Mouse (Mus musculus): ENCODE measurements around the gene Actn1. TPM values are rescaled to one million over a fixed set of nuclear protein-coding genes. Genes with fewer than 3 reads are reported as not detected.

Gene Actn1
- polyA plus RNA-seq, 1 experiment from 2014 or later, result 8.9 TPM

GRCm38 (mm10) chr12:80220260-80221038, 39.7 kb downstream of the Actn1 start:
- Histone ChIP-seq H3K9ac (replicated peaks) (no peak overlapping the region), H3K27me3 (no peaks in the 10 kb centered on the region), H3K36me3 (no peaks in the 10 kb centered on the region), H3K9me3 (no peaks in the 10 kb centered on the region), H3K4me3 (no peak overlapping the region), H3K4me1 (peaks cover 11% of the 10 kb centered on the region), H3K27ac (replicated peaks) (no peak overlapping the region), H3K4me2 (replicated peaks) (no peak overlapping the region)
- WGBS, result 92% methylated on average over 14 of the region's 14 CpGs
- ATAC-seq (replicated peaks), result no peak

GRCm38 (mm10) chr12:80218784-80219183, 41.4 kb downstream of the Actn1 start:
- H3K9ac ChIP-seq (replicated peaks), result no peak overlapping the region
- H3K4me2 ChIP-seq (replicated peaks), result no peak overlapping the region
- H3K27ac ChIP-seq (replicated peaks), result no peak overlapping the region
- H3K27me3 ChIP-seq, result no peaks in the 10 kb centered on the region
- 72% methylated on average over 3 of the region's 3 CpGs for WGBS
- no peaks in the 10 kb centered on the region for H3K9me3 ChIP-seq
- no peak for ATAC-seq (replicated peaks)
- H3K36me3 ChIP-seq, result no peaks in the 10 kb centered on the region
- H3K4me3 ChIP-seq, result no peak overlapping the region
- H3K4me1 ChIP-seq, result peaks cover 6% of the 10 kb centered on the region

DNA sequence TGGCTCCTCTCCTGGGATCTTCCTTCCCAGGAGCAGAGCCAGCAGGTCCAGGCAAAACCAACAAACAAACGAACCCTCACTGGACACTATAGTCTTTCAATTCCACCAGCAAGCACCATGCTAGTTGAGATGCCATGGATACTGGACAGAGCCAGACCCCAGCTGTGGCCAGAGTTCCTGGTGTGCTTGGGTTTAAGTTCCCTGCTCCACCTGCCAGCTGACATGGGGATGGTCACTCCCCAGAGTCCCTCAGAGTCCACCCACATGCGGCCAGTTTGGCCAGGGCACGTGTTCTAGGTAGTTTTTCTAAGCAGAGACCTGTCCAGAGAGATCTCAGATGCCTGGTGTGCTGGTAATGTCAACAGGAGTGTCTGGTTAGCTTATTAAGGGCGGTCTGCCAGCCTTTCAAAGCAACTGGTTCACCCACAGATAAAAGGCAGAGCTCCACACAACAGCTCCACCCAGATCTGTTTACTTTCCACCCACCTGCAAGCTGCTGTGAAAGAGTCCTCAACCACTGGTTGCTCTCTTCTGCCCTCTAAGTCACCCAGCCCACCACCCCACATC, 42.0 kb downstream of the Actn1 start:
- H3K4me3 ChIP-seq, result no peak overlapping the region
- no peaks in the 10 kb centered on the region for H3K27me3 ChIP-seq
- no peak overlapping the region for H3K27ac ChIP-seq (replicated peaks)
- no peak for ATAC-seq (replicated peaks)
- H3K36me3 ChIP-seq, result no peaks in the 10 kb centered on the region
- H3K4me2 ChIP-seq (replicated peaks), result no peak overlapping the region
- no peaks in the 10 kb centered on the region for H3K4me1 ChIP-seq
- 87% methylated on average over 4 of the region's 4 CpGs for WGBS
- no peaks in the 10 kb centered on the region for H3K9me3 ChIP-seq
- H3K9ac ChIP-seq (replicated peaks), result no peak overlapping the region

- H3K27ac ChIP-seq (replicated peaks), result no peak overlapping the region
- H3K4me1 ChIP-seq, result no peaks in the 10 kb centered on the region
- 63% methylated on average over 3 of the region's 3 CpGs for WGBS
- no peaks in the 10 kb centered on the region for H3K9me3 ChIP-seq
- H3K4me3 ChIP-seq, result no peak overlapping the region
- no peaks in the 10 kb centered on the region for H3K36me3 ChIP-seq
- no peak overlapping the region for H3K9ac ChIP-seq (replicated peaks)
- no peak overlapping the region for H3K4me2 ChIP-seq (replicated peaks)
- H3K27me3 ChIP-seq, result no peaks in the 10 kb centered on the region
- ATAC-seq (replicated peaks), result no peak
Measured at GRCm38 (mm10) chr12:80217049-80217448, 43.1 kb downstream of the Actn1 start.

DNA sequence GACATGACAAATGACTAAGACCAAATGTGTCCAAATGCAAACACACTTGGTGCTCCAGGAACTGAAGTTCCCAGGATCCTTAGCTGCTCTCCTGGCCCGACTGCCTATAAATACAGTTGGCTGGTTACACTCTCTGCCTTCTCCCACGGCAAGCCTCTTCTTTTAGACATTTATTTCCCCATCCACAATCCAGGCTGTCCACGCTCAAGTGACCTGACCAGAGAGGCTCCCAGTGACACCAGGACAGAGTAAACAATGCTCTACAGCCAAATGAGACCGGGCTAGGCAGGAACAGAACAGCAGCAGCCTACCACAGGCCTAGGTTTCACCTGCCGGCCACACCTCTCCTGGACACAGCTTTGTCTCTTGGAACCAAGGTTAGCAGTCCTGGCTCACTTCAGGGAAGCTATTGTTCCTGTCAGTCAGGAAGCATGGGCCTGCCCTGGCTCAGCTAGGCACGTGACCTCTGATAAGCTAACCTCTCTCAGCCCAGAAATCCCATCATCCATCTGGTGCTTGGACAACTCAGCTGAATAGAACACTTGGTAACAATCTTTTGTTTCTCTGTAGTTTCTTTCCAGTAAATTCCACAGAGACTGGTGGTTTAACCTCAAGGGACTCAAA, 43.8 kb downstream of the Actn1 start:
- H3K9ac ChIP-seq (replicated peaks), result no peak overlapping the region
- 64% methylated on average over 6 of the region's 6 CpGs for WGBS
- H3K27ac ChIP-seq (replicated peaks), result no peak overlapping the region
- ATAC-seq (replicated peaks), result no peak
- H3K4me1 ChIP-seq, result no peaks in the 10 kb centered on the region
- H3K36me3 ChIP-seq, result no peaks in the 10 kb centered on the region
- no peak overlapping the region for H3K4me3 ChIP-seq
- no peaks in the 10 kb centered on the region for H3K9me3 ChIP-seq
- H3K4me2 ChIP-seq (replicated peaks), result no peak overlapping the region
- no peaks in the 10 kb centered on the region for H3K27me3 ChIP-seq

DNA sequence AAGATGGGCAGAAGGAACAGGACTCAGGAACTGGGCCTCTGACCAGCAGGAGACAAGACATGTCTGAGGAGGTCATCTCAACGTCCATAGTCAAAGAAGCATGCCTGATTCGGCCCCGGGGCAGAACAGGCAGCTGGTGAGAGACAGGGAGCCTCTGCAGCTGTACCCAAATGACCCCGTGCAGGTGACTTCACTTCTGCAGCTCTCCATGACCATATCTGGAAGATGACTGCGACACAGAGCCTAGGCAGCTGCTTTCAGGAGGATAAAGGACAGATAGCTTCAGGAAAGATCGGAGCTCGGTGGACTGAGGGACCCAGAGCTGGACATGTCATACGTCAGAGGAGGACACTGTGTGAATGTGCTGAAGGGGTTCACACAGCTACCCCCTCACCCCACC, 46.4 kb downstream of the Actn1 start:
- Histone ChIP-seq H3K27me3 (no peaks in the 10 kb centered on the region), H3K9me3 (no peaks in the 10 kb centered on the region), H3K36me3 (no peaks in the 10 kb centered on the region), H3K27ac (replicated peaks) (no peak overlapping the region), H3K4me1 (no peaks in the 10 kb centered on the region), H3K9ac (replicated peaks) (no peak overlapping the region), H3K4me3 (no peak overlapping the region), H3K4me2 (replicated peaks) (no peak overlapping the region)
- WGBS, result 89% methylated on average over 8 of the region's 8 CpGs
- no peak for ATAC-seq (replicated peaks)

- Histone ChIP-seq H3K27ac (replicated peaks) (no peak overlapping the region), H3K4me3 (no peak overlapping the region), H3K4me1 (no peaks in the 10 kb centered on the region), H3K9me3 (no peaks in the 10 kb centered on the region), H3K36me3 (no peaks in the 10 kb centered on the region), H3K4me2 (replicated peaks) (no peak overlapping the region), H3K27me3 (no peaks in the 10 kb centered on the region), H3K9ac (replicated peaks) (no peak overlapping the region)
- ATAC-seq (replicated peaks), result no peak
- 83% methylated on average over 4 of the region's 4 CpGs for WGBS
Measured at GRCm38 (mm10) chr12:80213263-80213662, 46.9 kb downstream of the Actn1 start.

DNA sequence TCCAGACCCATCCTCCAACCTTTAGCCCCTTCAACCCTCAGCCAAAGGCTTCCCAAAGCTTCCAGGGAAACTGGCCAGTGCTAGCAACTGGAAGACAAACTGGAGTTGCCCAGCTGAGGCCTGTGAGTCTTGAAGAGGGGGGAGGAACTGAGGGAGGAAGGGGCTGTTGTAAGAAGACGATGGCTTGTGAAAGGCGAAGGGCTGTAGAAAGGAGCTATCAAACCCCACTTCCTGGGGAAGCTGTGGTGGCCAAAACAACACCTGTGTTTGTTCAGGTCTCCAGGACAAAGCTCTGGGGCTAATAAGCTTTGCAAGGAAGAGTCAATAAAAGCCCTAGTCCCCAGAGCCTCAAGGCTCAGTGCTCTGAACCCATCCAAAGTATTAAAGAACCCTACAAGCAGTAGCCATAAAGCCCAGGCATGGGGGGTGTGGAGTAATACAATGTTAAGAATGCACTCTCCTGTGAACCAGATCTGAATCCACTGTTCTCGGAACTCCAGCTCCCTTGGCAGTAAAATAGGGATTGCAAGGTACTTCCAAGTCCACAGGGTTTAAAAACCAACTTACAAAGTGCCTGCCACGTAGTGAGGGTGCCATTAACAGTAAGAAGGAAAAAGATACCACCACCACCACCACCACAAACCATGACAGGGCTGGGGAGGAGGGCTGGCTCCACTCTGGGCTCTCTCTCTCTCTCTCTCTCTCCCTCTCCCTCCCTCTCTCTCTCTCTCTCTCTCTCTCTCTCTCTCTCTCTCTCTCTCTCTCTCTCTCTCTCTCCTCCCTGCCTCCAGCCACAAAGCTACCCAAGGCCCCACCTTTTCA, 49.2 kb downstream of the Actn1 start:
- Histone ChIP-seq H3K4me1 (no peaks in the 10 kb centered on the region), H3K9me3 (no peaks in the 10 kb centered on the region), H3K36me3 (no peaks in the 10 kb centered on the region; the same call in 1 of the 2 replicates), H3K27me3 (no peaks in the 10 kb centered on the region), H3K4me3 (no peak overlapping the region), H3K27ac (replicated peaks) (no peak overlapping the region), H3K9ac (replicated peaks) (no peak overlapping the region), H3K4me2 (replicated peaks) (no peak overlapping the region)
- WGBS, result 66% methylated on average over 4 of the region's 4 CpGs
- no peak for ATAC-seq (replicated peaks)

GRCm38 (mm10) chr12:80209914-80210313, 50.3 kb downstream of the Actn1 start:
- no peak overlapping the region for H3K27ac ChIP-seq (replicated peaks)
- WGBS, result 84% methylated on average over 4 of the region's 4 CpGs
- H3K27me3 ChIP-seq, result no peaks in the 10 kb centered on the region
- no peak overlapping the region for H3K4me2 ChIP-seq (replicated peaks)
- no peak overlapping the region for H3K4me3 ChIP-seq
- H3K9me3 ChIP-seq, result no peaks in the 10 kb centered on the region
- no peaks in the 10 kb centered on the region; the same call in 1 of the 2 replicates for H3K36me3 ChIP-seq
- ATAC-seq (replicated peaks), result no peak
- no peak overlapping the region for H3K9ac ChIP-seq (replicated peaks)
- H3K4me1 ChIP-seq, result no peaks in the 10 kb centered on the region

- Histone ChIP-seq H3K9me3 (no peaks in the 10 kb centered on the region), H3K36me3 (no peaks in the 10 kb centered on the region; the same call in 1 of the 2 replicates), H3K4me2 (replicated peaks) (no peak overlapping the region), H3K27ac (replicated peaks) (no peak overlapping the region), H3K4me3 (no peak overlapping the region), H3K9ac (replicated peaks) (no peak overlapping the region), H3K4me1 (peaks cover 10% of the 10 kb centered on the region), H3K27me3 (no peaks in the 10 kb centered on the region)
- no peak for ATAC-seq (replicated peaks)
- 52% methylated on average over 19 of the region's 19 CpGs for WGBS
Measured at GRCm38 (mm10) chr12:80208126-80208820, 51.9 kb downstream of the Actn1 start.

DNA sequence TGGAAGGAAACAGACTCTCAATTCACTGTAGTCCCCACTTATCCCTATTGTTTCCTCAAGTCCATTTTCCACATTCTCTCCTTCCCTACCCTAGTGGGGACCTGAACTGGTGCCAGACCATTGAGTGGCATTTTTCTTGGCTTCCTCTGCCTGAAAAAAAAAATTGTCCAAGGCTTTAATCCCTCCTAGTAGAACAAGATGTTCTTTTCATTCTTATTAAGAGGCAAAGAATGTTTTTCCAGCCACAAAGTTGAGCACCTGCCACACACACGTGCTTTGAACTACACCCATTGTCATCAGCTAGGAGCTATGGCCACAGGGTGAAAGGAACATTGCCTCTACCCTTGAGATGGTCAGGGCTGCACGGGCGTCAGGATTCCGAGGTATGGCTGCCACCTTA, 56.9 kb downstream of the Actn1 start:
- no peak overlapping the region for H3K4me2 ChIP-seq (replicated peaks)
- no peaks in the 10 kb centered on the region; the same call in 1 of the 2 replicates for H3K36me3 ChIP-seq
- no peak overlapping the region for H3K9ac ChIP-seq (replicated peaks)
- no peak overlapping the region for H3K4me3 ChIP-seq
- no peak for ATAC-seq (replicated peaks)
- no peak overlapping the region for H3K27ac ChIP-seq (replicated peaks)
- WGBS, result 59% methylated on average over 4 of the region's 4 CpGs
- peaks cover 11% of the 10 kb centered on the region for H3K4me1 ChIP-seq
- no peaks in the 10 kb centered on the region for H3K27me3 ChIP-seq
- H3K9me3 ChIP-seq, result no peaks in the 10 kb centered on the region

All from forebrain, embryonic 15.5 days (tissue).